Mouse (Mus musculus) midbrain, embryonic 14.5 days (tissue): ENCODE measurements around the gene Slc17a8. TPM values are rescaled to one million over a fixed set of nuclear protein-coding genes. Genes with fewer than 3 reads are reported as not detected.
"Not testable (repeated sequence)": the region's sequence is repeated elsewhere in the genome, so short reads cannot be mapped to it uniquely, and the experiment has no call there.

ENCODE experiments used
- ATAC-seq: fragments of 200-750 bp; cut with Nextera tagmentation; 2 replicates; pipeline ENCODE4 v1.8.0; 2017; ENCODE audit warnings: moderate number of reproducible peaks, moderate library complexity; ENCODE audit not compliant: low FRiP score, low TSS enrichment
- DNase-seq: peaks from one replicate; pipeline ENCODE4 v3.0.0-alpha.2; 2015
- H3K27ac ChIP-seq: fragments of 300-500 bp; sonication (generic); replicated peaks from 2 replicates; pipeline ENCODE4 v1.5.1; 2014; ENCODE audit warnings: mild to moderate bottlenecking, low read depth, low read length, moderate library complexity
- H3K27me3 ChIP-seq: fragments of 300-500 bp; sonication (generic); 2 replicates; pipeline ENCODE4 v1.6.1; 2014; ENCODE audit warnings: low read length, control low read depth, mixed read lengths; ENCODE audit not compliant: control insufficient read depth, insufficient read depth
- H3K36me3 ChIP-seq: fragments of 300-500 bp; sonication (generic); 2 replicates; pipeline ENCODE4 v1.6.1; 2014; ENCODE audit warnings: low read length, control low read depth; ENCODE audit not compliant: control insufficient read depth, insufficient read depth
- H3K4me1 ChIP-seq: fragments of 300-500 bp; sonication (generic); 2 replicates; pipeline ENCODE4 v1.6.1; 2014; ENCODE audit warnings: mild to moderate bottlenecking, antibody characterized with exemption, low read length, control low read depth; ENCODE audit not compliant: control insufficient read depth, insufficient read depth
- H3K4me2 ChIP-seq: fragments of 300-500 bp; sonication (generic); 2 replicates; pipeline ENCODE4 v1.6.1; 2014; ENCODE audit warnings: mild to moderate bottlenecking, low read length, moderate library complexity
- H3K4me3 ChIP-seq: fragments of 300-500 bp; sonication (generic); replicated peaks from 2 replicates; pipeline ENCODE4 v1.5.1; 2014; ENCODE audit warnings: low read depth, low read length
- H3K9ac ChIP-seq: fragments of 300-500 bp; sonication (generic); replicated peaks from 2 replicates; pipeline ENCODE4 v1.6.1; 2014; ENCODE audit warnings: mild to moderate bottlenecking, low read length, moderate library complexity
- H3K9me3 ChIP-seq: fragments of 300-500 bp; sonication (generic); 2 replicates; pipeline ENCODE4 v1.6.1; 2016; ENCODE audit warnings: low read length, control low read depth, mixed read lengths; ENCODE audit not compliant: control insufficient read depth
- WGBS: fragments of 180-500 bp; shearing (Covaris S2); extraction: QIAGEN DNeasy Blood & Tissue Kit; methylation state at CpG from one replicate; pipeline ENCODE4 v1.1.7; 2014; 5-methylcytosine and 5-hydroxymethylcytosine counted together
- polyA plus RNA-seq: library from polyadenylated mRNA; unstranded; fragments of >200 nt; fragmentation: Nextera tagmentation; extraction: Ambion mirVana; gene quantifications from 2 replicates; pipeline ENCODE4 v1.2.1, GENCODE M21; 2014

Gene Slc17a8
- polyA plus RNA-seq, 1 experiment from 2014 or later: 1.1 TPM

GRCm38 (mm10) chr10:89578801-89579200, 42.3 kb downstream of the Slc17a8 start:
- WGBS: 95% methylated on average over 4 of the region's 4 CpGs
- no peaks in the 10 kb centered on the region for H3K9me3 ChIP-seq
- H3K4me3 ChIP-seq: no peak overlapping the region
- no peaks in the 10 kb centered on the region for H3K4me1 ChIP-seq
- no peaks in the 10 kb centered on the region for H3K27me3 ChIP-seq
- H3K27ac ChIP-seq: no peak overlapping the region
- H3K9ac ChIP-seq: no peak overlapping the region
- ATAC-seq: no peak
- DNase-seq: no peak
- no peaks in the 10 kb centered on the region for H3K36me3 ChIP-seq
- H3K4me2 ChIP-seq: no peak overlapping the region

DNA sequence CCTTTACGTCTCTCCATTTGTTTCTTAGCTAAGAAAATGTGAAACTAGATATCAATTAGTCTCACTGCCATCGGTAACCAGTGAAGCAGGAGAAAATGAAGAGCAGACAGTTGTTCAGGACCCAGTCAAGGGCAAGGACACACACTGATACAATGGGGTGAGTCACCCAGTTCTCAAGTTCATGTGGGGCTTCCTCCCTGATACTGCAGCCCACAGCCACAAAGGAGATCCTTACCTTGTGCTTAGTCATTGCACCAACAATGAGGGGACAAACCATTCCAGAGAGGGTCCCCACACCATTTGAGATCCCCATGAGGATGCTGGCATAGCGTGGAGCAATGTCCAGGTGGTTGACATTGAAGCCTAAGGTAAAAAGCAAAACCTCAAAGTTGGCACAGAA, 43.4 kb downstream of the Slc17a8 start:
- no peaks in the 10 kb centered on the region for H3K27me3 ChIP-seq
- 88% methylated on average over 3 of the region's 3 CpGs for WGBS
- H3K4me1 ChIP-seq: no peaks in the 10 kb centered on the region
- H3K4me3 ChIP-seq: no peak overlapping the region
- no peak overlapping the region for H3K27ac ChIP-seq
- DNase-seq (no peak), ATAC-seq (no peak)
- no peaks in the 10 kb centered on the region for H3K9me3 ChIP-seq
- no peak overlapping the region for H3K4me2 ChIP-seq
- H3K36me3 ChIP-seq: no peaks in the 10 kb centered on the region
- H3K9ac ChIP-seq: no peak overlapping the region

GRCm38 (mm10) chr10:89573421-89573820, 47.6 kb downstream of the Slc17a8 start:
- Histone ChIP-seq H3K36me3 (no peaks in the 10 kb centered on the region), H3K4me1 (no peaks in the 10 kb centered on the region), H3K4me3 (no peak overlapping the region), H3K9ac (no peak overlapping the region), H3K27me3 (no peaks in the 10 kb centered on the region), H3K27ac (no peak overlapping the region), H3K9me3 (no peaks in the 10 kb centered on the region), H3K4me2 (no peak overlapping the region)
- 89% methylated on average over 3 of the region's 3 CpGs for WGBS
- no peak for ATAC-seq
- DNase-seq: no peak

- no peak overlapping the region for H3K9ac ChIP-seq
Observed at GRCm38 (mm10) chr10:89572946-89573345, 48.1 kb downstream of the Slc17a8 start.

GRCm38 (mm10) chr10:89567391-89567790, 53.7 kb downstream of the Slc17a8 start:
- DNase-seq (no peak), ATAC-seq (no peak)
- H3K27me3 ChIP-seq: no peaks in the 10 kb centered on the region
- H3K4me2 ChIP-seq: no peak overlapping the region
- H3K9ac ChIP-seq: no peak overlapping the region
- H3K4me1 ChIP-seq: no peaks in the 10 kb centered on the region
- no peak overlapping the region for H3K27ac ChIP-seq
- H3K4me3 ChIP-seq: no peak overlapping the region
- no peaks in the 10 kb centered on the region for H3K36me3 ChIP-seq
- WGBS: 91% methylated on average over 2 of the region's 2 CpGs
- H3K9me3 ChIP-seq: no peaks in the 10 kb centered on the region

More at GRCm38 (mm10) chr10:89572946-89573345, 48.1 kb downstream of the Slc17a8 start:
- Histone ChIP-seq H3K27me3 (no peaks in the 10 kb centered on the region), H3K36me3 (no peaks in the 10 kb centered on the region), H3K4me3 (no peak overlapping the region), H3K4me1 (no peaks in the 10 kb centered on the region), H3K4me2 (no peak overlapping the region), H3K9me3 (no peaks in the 10 kb centered on the region), H3K27ac (no peak overlapping the region)
- 95% methylated on average over 6 of the region's 6 CpGs for WGBS
- DNase-seq (no peak), ATAC-seq (no peak)

DNA sequence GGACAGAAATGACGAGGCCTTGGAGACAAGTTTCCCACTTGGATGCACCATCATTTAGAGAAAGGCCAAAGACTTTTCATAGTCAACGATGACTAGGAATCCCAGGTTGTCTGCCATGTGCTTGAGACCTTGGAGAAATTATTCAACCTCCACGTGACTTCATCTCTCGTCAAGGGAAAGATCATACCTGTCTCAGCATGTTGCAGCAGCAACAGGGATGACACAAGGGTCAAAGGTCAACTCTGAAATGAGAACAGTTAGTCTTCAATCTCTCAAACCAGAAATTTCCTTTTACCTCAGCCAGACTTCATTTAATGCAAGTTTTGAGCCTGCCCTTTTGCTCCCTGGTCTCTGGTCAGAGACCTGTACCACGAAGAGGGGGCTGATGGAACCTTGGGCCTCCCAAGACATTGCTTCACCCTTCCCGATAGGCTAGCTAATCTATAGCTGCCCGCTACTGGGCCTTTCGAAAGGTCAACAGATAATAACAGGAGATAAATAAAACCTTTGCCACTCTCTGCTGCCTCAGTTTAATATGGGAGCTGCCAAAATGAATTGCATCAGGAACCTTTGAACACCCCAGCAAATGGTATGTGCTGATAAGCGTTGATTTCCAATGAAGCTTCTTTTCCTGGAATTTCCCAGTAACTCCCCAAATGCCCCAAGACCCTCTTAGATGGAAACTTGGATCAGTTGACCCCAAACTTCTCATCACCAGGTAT, 55.6 kb downstream of the Slc17a8 start:
- no peaks in the 10 kb centered on the region for H3K36me3 ChIP-seq
- H3K4me2 ChIP-seq: no peak overlapping the region
- H3K9ac ChIP-seq: no peak overlapping the region
- no peaks in the 10 kb centered on the region for H3K27me3 ChIP-seq
- no peak for ATAC-seq
- WGBS: 91% methylated on average over 9 of the region's 9 CpGs
- H3K9me3 ChIP-seq: no peaks in the 10 kb centered on the region
- no peak overlapping the region for H3K4me3 ChIP-seq
- no peak overlapping the region for H3K27ac ChIP-seq
- H3K4me1 ChIP-seq: no peaks in the 10 kb centered on the region
- DNase-seq: no peak

GRCm38 (mm10) chr10:89562113-89562512, 58.9 kb downstream of the Slc17a8 start:
- no peaks in the 10 kb centered on the region for H3K4me1 ChIP-seq
- H3K4me3 ChIP-seq: no peak overlapping the region
- no peaks in the 10 kb centered on the region for H3K36me3 ChIP-seq
- DNase-seq (no peak), ATAC-seq (no peak)
- H3K27me3 ChIP-seq: no peaks in the 10 kb centered on the region
- H3K27ac ChIP-seq: no peak overlapping the region
- no peaks in the 10 kb centered on the region for H3K9me3 ChIP-seq
- no peak overlapping the region for H3K9ac ChIP-seq
- no peak overlapping the region for H3K4me2 ChIP-seq
- 96% methylated on average over 6 of the region's 6 CpGs for WGBS

DNA sequence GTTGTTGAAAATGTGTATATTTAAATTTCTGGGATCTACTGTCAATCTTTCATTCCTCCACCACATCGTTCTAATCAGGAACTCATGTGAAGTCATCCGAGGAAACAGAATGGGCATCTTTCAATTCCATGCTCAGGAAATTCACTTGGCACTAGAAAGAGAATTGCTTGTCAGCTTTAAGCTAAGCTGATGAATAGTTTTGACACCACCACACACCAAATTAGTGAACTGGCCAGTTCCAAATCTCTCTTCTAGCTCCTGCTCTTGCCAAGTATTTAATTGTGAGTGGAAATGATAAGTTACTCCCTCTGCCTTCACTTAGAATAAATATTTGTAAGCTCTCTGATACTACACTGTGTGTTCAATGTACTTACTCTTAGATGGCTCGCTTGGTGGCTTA, 61.7 kb downstream of the Slc17a8 start:
- 64% methylated on average over 3 of the region's 3 CpGs for WGBS
- DNase-seq (no peak), ATAC-seq (no peak)
- Histone ChIP-seq H3K27ac (no peak overlapping the region), H3K36me3 (no peaks in the 10 kb centered on the region), H3K27me3 (no peaks in the 10 kb centered on the region), H3K4me2 (no peak overlapping the region), H3K4me1 (no peaks in the 10 kb centered on the region), H3K9me3 (no peaks in the 10 kb centered on the region), H3K4me3 (no peak overlapping the region), H3K9ac (no peak overlapping the region)

DNA sequence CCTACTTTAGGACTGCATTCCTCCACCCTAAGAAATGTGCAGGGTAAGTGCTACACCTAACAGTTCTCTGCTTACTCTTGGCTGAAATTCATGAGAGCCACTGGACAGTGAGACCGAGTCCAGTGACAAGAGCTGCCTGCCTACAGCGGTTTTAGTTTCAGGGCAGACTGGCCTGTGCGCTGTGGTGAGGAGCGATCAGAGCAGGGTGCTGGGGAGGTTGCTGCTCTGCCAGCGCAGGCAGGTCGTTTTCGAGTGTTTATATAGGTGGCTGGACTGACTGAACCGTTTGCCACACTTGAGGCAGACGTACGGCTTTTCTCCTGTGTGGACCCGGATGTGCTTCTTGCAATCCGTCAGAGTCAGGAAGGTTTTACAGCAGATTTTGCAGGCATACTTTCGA, 66.2 kb downstream of the Slc17a8 start:
- DNase-seq, H3K9ac ChIP-seq, H3K27ac ChIP-seq, H3K4me2 ChIP-seq, H3K4me3 ChIP-seq, H3K4me1 ChIP-seq, H3K36me3 ChIP-seq, H3K27me3 ChIP-seq, ATAC-seq, H3K9me3 ChIP-seq: not testable (repeated sequence)
- WGBS: 95% methylated on average over 13 of the region's 13 CpGs
